Mouse (Mus musculus): ENCODE measurements at regions not wholly inside any gene's neighbourhood (a gene's known extent, or its start where the extent isn't known, plus 50 kb on each side); places are given as distances from the start of the nearest gene placed in this dataset.
"Not testable (repeated sequence)": the region's sequence is repeated elsewhere in the genome, so short reads cannot be mapped to it uniquely, and the experiment has no call there.

GRCm38 (mm10) chr6:84313797-84314196 is 279.9 kb downstream of the Cyp26b1 start:
- H3K9me3 ChIP-seq (ENCODE audit: control insufficient read depth, low read length), result no peaks in the 10 kb centered on the region
- no peak overlapping the region for H3K9ac ChIP-seq (ENCODE audit: low read depth, low read length)
- no peak overlapping the region for H3K4me2 ChIP-seq
- ATAC-seq (replicated peaks; ENCODE audit: low FRiP score) (no peak), DNase-seq (ENCODE audit: low spot score) (no peak)
- no peaks in the 10 kb centered on the region; the same call in 1 of the 2 replicates for H3K4me1 ChIP-seq (replicated peaks; ENCODE audit: control insufficient read depth, insufficient read depth, low read length)
- H3K27ac ChIP-seq (ENCODE audit: low read depth, low read length), result no peak overlapping the region
- no peak overlapping the region for H3K4me3 ChIP-seq (ENCODE audit: low read depth, low read length)
- H3K27me3 ChIP-seq (replicated peaks; ENCODE audit: control insufficient read depth, insufficient read depth, low read length), result 0 out of 2 replicates have a peak, but pooled peaks cover 9% of the 10 kb centered on the region
- 43% methylated on average over 4 of the region's 4 CpGs for WGBS
- no peaks in the 10 kb centered on the region for H3K36me3 ChIP-seq (ENCODE audit: control insufficient read depth, insufficient read depth, low read length)

GRCm38 (mm10) chr6:84310635-84311241 is 283.0 kb downstream of the Cyp26b1 start:
- ATAC-seq (replicated peaks; ENCODE audit: low FRiP score) (no peak), DNase-seq (ENCODE audit: low spot score) (no peak)
- H3K9me3 ChIP-seq (ENCODE audit: control insufficient read depth, low read length), result no peaks in the 10 kb centered on the region
- no peak overlapping the region for H3K4me3 ChIP-seq (ENCODE audit: low read depth, low read length)
- no peak overlapping the region for H3K4me2 ChIP-seq
- 53% methylated on average over 9 of the region's 9 CpGs for WGBS
- H3K9ac ChIP-seq (ENCODE audit: low read depth, low read length), result no peak overlapping the region
- H3K27me3 ChIP-seq (replicated peaks; ENCODE audit: control insufficient read depth, insufficient read depth, low read length), result peaks cover 8% of the 10 kb centered on the region; the same call in 1 of the 2 replicates
- H3K36me3 ChIP-seq (ENCODE audit: control insufficient read depth, insufficient read depth, low read length), result no peaks in the 10 kb centered on the region
- H3K4me1 ChIP-seq (replicated peaks; ENCODE audit: control insufficient read depth, insufficient read depth, low read length), result no peaks in the 10 kb centered on the region; the same call in 1 of the 2 replicates
- H3K27ac ChIP-seq (ENCODE audit: low read depth, low read length), result no peak overlapping the region

GRCm38 (mm10) chr6:84307556-84307955 is 286.2 kb downstream of the Cyp26b1 start:
- Histone ChIP-seq H3K4me1 (replicated peaks; ENCODE audit: control insufficient read depth, insufficient read depth, low read length) (no peaks in the 10 kb centered on the region; the same call in 1 of the 2 replicates), H3K4me2 (no peak overlapping the region), H3K27me3 (replicated peaks; ENCODE audit: control insufficient read depth, insufficient read depth, low read length) (peaks cover 8% of the 10 kb centered on the region; the same call in 1 of the 2 replicates), H3K9ac (ENCODE audit: low read depth, low read length) (no peak overlapping the region), H3K4me3 (ENCODE audit: low read depth, low read length) (no peak overlapping the region), H3K27ac (ENCODE audit: low read depth, low read length) (no peak overlapping the region), H3K36me3 (ENCODE audit: control insufficient read depth, insufficient read depth, low read length) (no peaks in the 10 kb centered on the region), H3K9me3 (ENCODE audit: control insufficient read depth, low read length) (no peaks in the 10 kb centered on the region)
- ATAC-seq (replicated peaks; ENCODE audit: low FRiP score) (no peak), DNase-seq (ENCODE audit: low spot score) (no peak)
- WGBS, result 68% methylated on average over 3 of the region's 3 CpGs

GRCm38 (mm10) chr6:84306585-84306984 is 287.1 kb downstream of the Cyp26b1 start:
- no peaks in the 10 kb centered on the region for H3K9me3 ChIP-seq (ENCODE audit: control insufficient read depth, low read length)
- 77% methylated on average over 13 of the region's 13 CpGs for WGBS
- H3K27me3 ChIP-seq (replicated peaks; ENCODE audit: control insufficient read depth, insufficient read depth, low read length), result peaks cover 8% of the 10 kb centered on the region; the same call in 1 of the 2 replicates
- no peak overlapping the region for H3K4me2 ChIP-seq
- no peak overlapping the region for H3K4me3 ChIP-seq (ENCODE audit: low read depth, low read length)
- no peaks in the 10 kb centered on the region; the same call in 1 of the 2 replicates for H3K4me1 ChIP-seq (replicated peaks; ENCODE audit: control insufficient read depth, insufficient read depth, low read length)
- H3K36me3 ChIP-seq (ENCODE audit: control insufficient read depth, insufficient read depth, low read length), result no peaks in the 10 kb centered on the region
- DNase-seq (ENCODE audit: low spot score) (no peak), ATAC-seq (replicated peaks; ENCODE audit: low FRiP score) (no peak)
- H3K27ac ChIP-seq (ENCODE audit: low read depth, low read length), result no peak overlapping the region
- H3K9ac ChIP-seq (ENCODE audit: low read depth, low read length), result no peak overlapping the region

GRCm38 (mm10) chr6:84305093-84305492 is 288.6 kb downstream of the Cyp26b1 start:
- Histone ChIP-seq H3K4me3 (ENCODE audit: low read depth, low read length) (no peak overlapping the region), H3K4me1 (replicated peaks; ENCODE audit: control insufficient read depth, insufficient read depth, low read length) (no peaks in the 10 kb centered on the region), H3K36me3 (ENCODE audit: control insufficient read depth, insufficient read depth, low read length) (no peaks in the 10 kb centered on the region), H3K9me3 (ENCODE audit: control insufficient read depth, low read length) (no peaks in the 10 kb centered on the region), H3K4me2 (no peak overlapping the region), H3K27me3 (replicated peaks; ENCODE audit: control insufficient read depth, insufficient read depth, low read length) (peaks cover 3% of the 10 kb centered on the region; the same call in 1 of the 2 replicates), H3K27ac (ENCODE audit: low read depth, low read length) (no peak overlapping the region), H3K9ac (ENCODE audit: low read depth, low read length) (no peak overlapping the region)
- ATAC-seq (replicated peaks; ENCODE audit: low FRiP score) (no peak), DNase-seq (ENCODE audit: low spot score) (no peak)
- 74% methylated on average over 3 of the region's 3 CpGs for WGBS

- H3K9me3 ChIP-seq (ENCODE audit: control insufficient read depth, low read length); H3K36me3 ChIP-seq (ENCODE audit: control insufficient read depth, insufficient read depth, low read length); H3K4me3 ChIP-seq (ENCODE audit: low read depth, low read length); DNase-seq (ENCODE audit: low spot score); H3K4me1 ChIP-seq (replicated peaks; ENCODE audit: control insufficient read depth, insufficient read depth, low read length); H3K27me3 ChIP-seq (replicated peaks; ENCODE audit: control insufficient read depth, insufficient read depth, low read length); H3K9ac ChIP-seq (ENCODE audit: low read depth, low read length); ATAC-seq (replicated peaks; ENCODE audit: low FRiP score); H3K4me2 ChIP-seq; H3K27ac ChIP-seq (ENCODE audit: low read depth, low read length): not testable (repeated sequence)
- 82% methylated on average over 3 of the region's 3 CpGs for WGBS
Measured at GRCm38 (mm10) chr6:84302916-84303315, 290.8 kb downstream of the Cyp26b1 start.

GRCm38 (mm10) chr6:84299936-84300335 is 291.5 kb downstream of the Dysf start:
- Histone ChIP-seq H3K36me3 (ENCODE audit: control insufficient read depth, insufficient read depth, low read length) (no peaks in the 10 kb centered on the region), H3K4me3 (ENCODE audit: low read depth, low read length) (no peak overlapping the region), H3K9ac (ENCODE audit: low read depth, low read length) (no peak overlapping the region), H3K27me3 (replicated peaks; ENCODE audit: control insufficient read depth, insufficient read depth, low read length) (no peaks in the 10 kb centered on the region), H3K4me1 (replicated peaks; ENCODE audit: control insufficient read depth, insufficient read depth, low read length) (no peaks in the 10 kb centered on the region), H3K9me3 (ENCODE audit: control insufficient read depth, low read length) (no peaks in the 10 kb centered on the region), H3K27ac (ENCODE audit: low read depth, low read length) (no peak overlapping the region), H3K4me2 (no peak overlapping the region)
- 72% methylated on average over 2 of the region's 2 CpGs for WGBS
- DNase-seq (ENCODE audit: low spot score) (no peak), ATAC-seq (replicated peaks; ENCODE audit: low FRiP score) (no peak)

- Histone ChIP-seq H3K27me3 (replicated peaks; ENCODE audit: control insufficient read depth, insufficient read depth, low read length) (no peaks in the 10 kb centered on the region), H3K36me3 (ENCODE audit: control insufficient read depth, insufficient read depth, low read length) (no peaks in the 10 kb centered on the region), H3K4me2 (no peak overlapping the region), H3K4me3 (ENCODE audit: low read depth, low read length) (no peak overlapping the region), H3K9ac (ENCODE audit: low read depth, low read length) (no peak overlapping the region), H3K9me3 (ENCODE audit: control insufficient read depth, low read length) (no peaks in the 10 kb centered on the region), H3K27ac (ENCODE audit: low read depth, low read length) (no peak overlapping the region), H3K4me1 (replicated peaks; ENCODE audit: control insufficient read depth, insufficient read depth, low read length) (no peaks in the 10 kb centered on the region)
- no peak for ATAC-seq (replicated peaks; ENCODE audit: low FRiP score)
- no peak for DNase-seq (ENCODE audit: low spot score)
Measured at GRCm38 (mm10) chr6:84299146-84299545, 290.8 kb downstream of the Dysf start.

GRCm38 (mm10) chr6:84273907-84274306 is 265.5 kb downstream of the Dysf start:
- not testable (repeated sequence) for DNase-seq (ENCODE audit: low spot score); ATAC-seq (replicated peaks; ENCODE audit: low FRiP score); H3K4me2 ChIP-seq; H3K9ac ChIP-seq (ENCODE audit: low read depth, low read length); H3K27ac ChIP-seq (ENCODE audit: low read depth, low read length); H3K9me3 ChIP-seq (ENCODE audit: control insufficient read depth, low read length); H3K4me1 ChIP-seq (replicated peaks; ENCODE audit: control insufficient read depth, insufficient read depth, low read length); H3K27me3 ChIP-seq (replicated peaks; ENCODE audit: control insufficient read depth, insufficient read depth, low read length); H3K4me3 ChIP-seq (ENCODE audit: low read depth, low read length); H3K36me3 ChIP-seq (ENCODE audit: control insufficient read depth, insufficient read depth, low read length)
